Mouse (Mus musculus) lung, postnatal 0 days (tissue): ENCODE results near the gene Celf2.

ENCODE experiments used
- CTCF ChIP-seq: IDR thresholded peaks from 2 replicates; pipeline ENCODE4 v1.5.1; 2016; ENCODE audit warnings: antibody characterized with exemption, mild to moderate bottlenecking
- EP300 ChIP-seq: IDR thresholded peaks from 2 replicates; pipeline ENCODE4 v1.6.1; 2016; ENCODE audit warnings: antibody characterized with exemption, mild to moderate bottlenecking, control low read depth

- no peak for TF ChIP-seq EP300
- TF ChIP-seq CTCF, result no peak
Observed at GRCm38 (mm10) chr2:7530461-7531184, 21.3 kb upstream of the Celf2 start.
